Mouse (Mus musculus) bone marrow macrophage, adult 2 months (primary cell): ENCODE results near the gene Per1.

Source experiments
- CTCF ChIP-seq: IDR thresholded peaks from 2 replicates; pipeline ENCODE4 v1.5.1; 2012; ENCODE audit warnings: low read depth, mild to moderate bottlenecking, low read length, moderate library complexity
- POLR2A ChIP-seq: IDR thresholded peaks from 2 replicates; pipeline ENCODE4 v1.6.1; 2012; ENCODE audit warnings: mild to moderate bottlenecking, low read depth, low read length, borderline replicate concordance

GRCm38 (mm10) chr11:69065394-69065925 lies 29.6 kb upstream of the Per1 start:
- no peak for TF ChIP-seq CTCF
- TF ChIP-seq POLR2A: no peak
